Mouse (Mus musculus) testis, adult 2 months (tissue): ENCODE measurements around the gene Tgfb1.

ENCODE experiments used
- CTCF ChIP-seq: fragments of 200-500 bp; IDR thresholded peaks from 2 replicates; pipeline ENCODE4 v1.5.1; 2012; ENCODE audit warnings: low read depth, mild to moderate bottlenecking, inconsistent platforms, low read length, moderate library complexity; ENCODE audit not compliant: control insufficient read depth, insufficient read depth, insufficient replicate concordance
- POLR2A ChIP-seq: fragments of 200-500 bp; IDR thresholded peaks from 2 replicates; pipeline ENCODE4 v1.6.1; 2012; ENCODE audit warnings: low read depth, mild to moderate bottlenecking, inconsistent platforms, low read length, moderate library complexity; ENCODE audit not compliant: control insufficient read depth

GRCm38 (mm10) chr7:25718788-25719417, 32.1 kb downstream of the Tgfb1 start, which contains the start of gene Ccdc97:
- TF ChIP-seq CTCF (no peak), POLR2A (peak; percentile 85)
